Mouse (Mus musculus) CH12.LX (cell line): ENCODE results near the gene Ccdc81. TPM values are rescaled to one million over a fixed set of nuclear protein-coding genes. Genes with fewer than 3 reads are reported as not detected.

Source experiments
- DNase-seq: peaks from one replicate; pipeline ENCODE4 v3.0.0-alpha.2; 2013; ENCODE audit errors: extremely low read depth
- H3K27ac ChIP-seq: 2 replicates; pipeline ENCODE4 v1.5.1; 2012; ENCODE audit warnings: low read depth, mild to moderate bottlenecking, control low read depth, moderate library complexity; ENCODE audit not compliant: insufficient read depth
- H3K27me3 ChIP-seq: replicated peaks from 2 replicates; pipeline ENCODE3; 2012; ENCODE audit warnings: inconsistent platforms
- H3K36me3 ChIP-seq, 2 experiments: replicated peaks in 1 of 2; 2 replicates each; pipeline versions ENCODE3 to v1.6.1; 2012; ENCODE audit warnings: inconsistent platforms in 1 of 2, low read length in 1 of 2, mild to moderate bottlenecking in 1 of 2, mixed read lengths in 1 of 2, moderate library complexity in 1 of 2; ENCODE audit not compliant: control insufficient read depth in 1 of 2, insufficient read depth in 1 of 2
- H3K4me1 ChIP-seq, 2 experiments: 2 replicates each; pipeline ENCODE4 v1.6.1; 2012; ENCODE audit warnings: inconsistent platforms in 1 of 2, moderate library complexity in 1 of 2; ENCODE audit not compliant: insufficient read depth in 2 of 2, control insufficient read depth in 1 of 2
- H3K4me2 ChIP-seq: 2 replicates; pipeline ENCODE4 v1.6.1; 2012; ENCODE audit warnings: low read depth, mild to moderate bottlenecking, control low read depth; ENCODE audit not compliant: poor library complexity, insufficient read depth, severe bottlenecking
- H3K4me3 ChIP-seq, 3 experiments: fragments of 150-350 bp in 1 of 3; sonication (generic) in 1 of 3; replicated peaks in 1 of 3; 2 replicates each; pipeline versions ENCODE3 to v1.5.1; 2011 to 2012; ENCODE audit warnings: low read depth in 2 of 3, low read length in 2 of 3, mild to moderate bottlenecking in 2 of 3, moderate library complexity in 2 of 3, control low read depth in 1 of 3, improper control_type of control experiment in 1 of 3, inconsistent platforms in 1 of 3, mixed read lengths in 1 of 3; ENCODE audit not compliant: poor library complexity in 1 of 3
- H3K79me2 ChIP-seq: replicated peaks from 2 replicates; pipeline ENCODE4 v1.6.1; 2012; ENCODE audit warnings: mild to moderate bottlenecking, moderate library complexity; ENCODE audit not compliant: control insufficient read depth, poor library complexity, insufficient read depth, severe bottlenecking; ENCODE audit errors: extremely low read depth
- H3K9ac ChIP-seq: 2 replicates; pipeline ENCODE4 v1.6.1; 2012; ENCODE audit warnings: low read depth, mild to moderate bottlenecking, control low read depth, moderate library complexity; ENCODE audit not compliant: insufficient read depth
- H3K9me3 ChIP-seq: replicated peaks from 2 replicates; pipeline ENCODE3; 2012; ENCODE audit warnings: low read length, inconsistent platforms, mixed read lengths
- BHLHE40 ChIP-seq: IDR thresholded peaks from 2 replicates; pipeline ENCODE4 v1.6.1; 2011; ENCODE audit warnings: mild to moderate bottlenecking, low read depth, low read length, improper control_type of control experiment
- CHD1 ChIP-seq: IDR thresholded peaks from 2 replicates; pipeline ENCODE4 v1.6.1; 2012; ENCODE audit warnings: low read depth, low read length, improper control_type of control experiment, inconsistent platforms
- CHD2 ChIP-seq: IDR thresholded peaks from 2 replicates; pipeline ENCODE4 v1.6.1; 2011; ENCODE audit warnings: low read length, improper control_type of control experiment
- E2F4 ChIP-seq: IDR thresholded peaks from 2 replicates; pipeline ENCODE4 v1.6.1; 2011; ENCODE audit warnings: low read depth, low read length, improper control_type of control experiment; ENCODE audit not compliant: insufficient replicate concordance
- EP300 ChIP-seq: IDR thresholded peaks from 2 replicates; pipeline ENCODE4 v1.6.1; 2011; ENCODE audit warnings: low read length, improper control_type of control experiment
- ETS1 ChIP-seq: conservative IDR thresholded peaks from 2 replicates; pipeline ENCODE4 v1.6.1; 2012; ENCODE audit warnings: low read depth, mild to moderate bottlenecking, inconsistent platforms, low read length, improper control_type of control experiment, moderate library complexity
- GABPA ChIP-seq: IDR thresholded peaks from 2 replicates; pipeline ENCODE4 v1.6.1; 2012; ENCODE audit warnings: low read depth, low read length, improper control_type of control experiment, inconsistent platforms; ENCODE audit not compliant: insufficient replicate concordance
- IRF4 ChIP-seq: IDR thresholded peaks from 2 replicates; pipeline ENCODE4 v1.6.1; 2014; ENCODE audit warnings: low read depth, mild to moderate bottlenecking, inconsistent platforms, low read length, improper control_type of control experiment
- JUN ChIP-seq: IDR thresholded peaks from 2 replicates; pipeline ENCODE4 v1.6.1; 2011; ENCODE audit warnings: low read depth, mild to moderate bottlenecking, low read length, improper control_type of control experiment, moderate library complexity; ENCODE audit not compliant: insufficient read depth
- JUND ChIP-seq: conservative IDR thresholded peaks from 2 replicates; pipeline ENCODE4 v1.6.1; 2011; ENCODE audit warnings: low read depth, low read length, improper control_type of control experiment
- KAT2A ChIP-seq: IDR thresholded peaks from 2 replicates; pipeline ENCODE4 v1.6.1; 2012; ENCODE audit warnings: low read length, improper control_type of control experiment, inconsistent platforms; ENCODE audit not compliant: insufficient replicate concordance
- MAFK ChIP-seq: IDR thresholded peaks from 2 replicates; pipeline ENCODE4 v1.6.1; 2011; ENCODE audit warnings: low read length, improper control_type of control experiment; ENCODE audit not compliant: insufficient replicate concordance
- MAZ ChIP-seq: IDR thresholded peaks from 2 replicates; pipeline ENCODE4 v1.6.1; 2012; ENCODE audit warnings: low read depth, mild to moderate bottlenecking, inconsistent platforms, low read length, improper control_type of control experiment, moderate library complexity
- MEF2A ChIP-seq: IDR thresholded peaks from 2 replicates; pipeline ENCODE4 v1.6.1; 2014; ENCODE audit warnings: low read depth, mild to moderate bottlenecking, inconsistent platforms, low read length, improper control_type of control experiment, borderline replicate concordance
- MYC ChIP-seq: IDR thresholded peaks from 2 replicates; pipeline ENCODE4 v1.6.1; 2011; ENCODE audit warnings: low read depth, mild to moderate bottlenecking, improper control_type of control experiment, low read length
- NELFE ChIP-seq: IDR thresholded peaks from 2 replicates; pipeline ENCODE4 v1.6.1; 2011; ENCODE audit warnings: low read depth, low read length, improper control_type of control experiment
- PAX5 ChIP-seq: IDR thresholded peaks from 2 replicates; pipeline ENCODE4 v1.6.1; 2012; ENCODE audit warnings: low read length, inconsistent platforms, mixed read lengths
- POLR2AphosphoS2 ChIP-seq: IDR thresholded peaks from 2 replicates; pipeline ENCODE4 v1.6.1; 2011; ENCODE audit warnings: low read depth, low read length, improper control_type of control experiment
- RCOR1 ChIP-seq: conservative IDR thresholded peaks from 2 replicates; pipeline ENCODE4 v1.6.1; 2012; ENCODE audit warnings: low read depth, mild to moderate bottlenecking, inconsistent platforms, low read length, improper control_type of control experiment
- SIN3A ChIP-seq: IDR thresholded peaks from 2 replicates; pipeline ENCODE4 v1.6.1; 2012; ENCODE audit warnings: low read length, improper control_type of control experiment, inconsistent platforms
- SMC3 ChIP-seq: IDR thresholded peaks from 2 replicates; pipeline ENCODE4 v1.6.1; 2011; ENCODE audit warnings: low read depth, low read length, improper control_type of control experiment
- TBP ChIP-seq: conservative IDR thresholded peaks from 2 replicates; pipeline ENCODE4 v1.6.1; 2011; ENCODE audit warnings: low read depth, low read length, improper control_type of control experiment
- ZC3H11A ChIP-seq: IDR thresholded peaks from 2 replicates; pipeline ENCODE4 v1.6.1; 2012; ENCODE audit warnings: low read depth, mild to moderate bottlenecking, inconsistent platforms, low read length, improper control_type of control experiment
- ZKSCAN1 ChIP-seq: IDR thresholded peaks from 2 replicates; pipeline ENCODE4 v1.6.1; 2012; ENCODE audit warnings: low read depth, inconsistent platforms, low read length, improper control_type of control experiment, borderline replicate concordance
- ZNF384 ChIP-seq: IDR thresholded peaks from 2 replicates; pipeline ENCODE4 v1.6.1; 2012; ENCODE audit warnings: low read depth, low read length, improper control_type of control experiment, inconsistent platforms
- dilution Hi-C: fragments of 300-500 bp; cut with MboI; formaldehyde crosslinking; loops from 2 replicates; pipeline ENCODE4 v1.14.3; 2020; ENCODE audit warnings: low sequenced_read_pairs; ENCODE audit not compliant: extremely low pct_unique_long_range_greater_than_20kb, extremely low pct_ligation_motif_present
- in situ Hi-C: fragments of 300-500 bp; cut with MboI; formaldehyde crosslinking; loops from 3 replicates; pipeline ENCODE4 v1.14.3; 2019; ENCODE audit warnings: low sequenced_read_pairs, low pct_ligation_motif_present, low pct_unique_long_range_greater_than_20kb, mixed read lengths
- polyA plus RNA-seq: library from polyadenylated mRNA; unstranded; fragments of >175 nt; gene quantifications from 2 replicates; pipeline ENCODE4 v1.2.1, GENCODE M21; 2012; ENCODE audit warnings: low read depth; ENCODE audit not compliant: insufficient read length
- total RNA-seq, 2 experiments: library from RNA; depleted of rRNA; stranded (reverse); fragments of 300-350 nt in 1 of 2; fragments of >200 nt in 1 of 2; gene quantifications; 2 replicates each; pipeline ENCODE4 v1.2.3; 2012 to 2014

The Ccdc81 gene
- total and polyA plus RNA-seq, 3 experiments: not detected

GRCm38 (mm10) chr7:89923441-89924180, 20.2 kb upstream of the Ccdc81 start:
- Histone ChIP-seq H3K9ac (no peak overlapping the region), H3K4me3 (no peak overlapping the region), H3K4me1 (no peaks in the 10 kb centered on the region), H3K4me2 (no peak overlapping the region), H3K79me2 (no peaks in the 10 kb centered on the region), H3K36me3 (peaks cover 8 to 33% of the 10 kb centered on the region in 2 experiments), H3K27me3 (no peaks in the 10 kb centered on the region), H3K9me3 (no peaks in the 10 kb centered on the region), H3K27ac (no peak overlapping the region)
- TF ChIP-seq ZKSCAN1 (no peak), SIN3A (no peak), MAZ (no peak), RCOR1 (no peak), TBP (no peak), NELFE (no peak), JUND (no peak), SMC3 (no peak), CHD1 (no peak), IRF4 (no peak), E2F4 (no peak), ZNF384 (no peak)
- DNase-seq: no peak
- in situ Hi-C loops (no loop called here), dilution Hi-C loops (no loop called here)

GRCm38 (mm10) chr7:89917776-89918175, 14.3 kb upstream of the Ccdc81 start:
- H3K36me3 ChIP-seq: peaks cover 5 to 27% of the 10 kb centered on the region in 2 experiments
- TF ChIP-seq PAX5 (no peak), MAFK (no peak), EP300 (no peak), ETS1 (no peak), BHLHE40 (no peak), IRF4 (no peak), SIN3A (no peak), CHD2 (no peak), KAT2A (no peak), TBP (no peak), MEF2A (no peak), MYC (no peak), JUN (no peak), ZC3H11A (no peak), GABPA (no peak), ZNF384 (no peak), POLR2AphosphoS2 (no peak), E2F4 (no peak)
- TF ChIP-seq, all 38 proteins: peak for 0
- no peak overlapping the region for H3K9ac ChIP-seq
- in situ Hi-C loops (no loop called here), dilution Hi-C loops (no loop called here)
- H3K79me2 ChIP-seq: no peaks in the 10 kb centered on the region
- no peak overlapping the region for H3K4me2 ChIP-seq
- no peak for DNase-seq
- H3K4me3 ChIP-seq: no peak overlapping the region
- no peaks in the 10 kb centered on the region for H3K27me3 ChIP-seq
- H3K27ac ChIP-seq: no peak overlapping the region
- no peaks in the 10 kb centered on the region for H3K4me1 ChIP-seq
- H3K9me3 ChIP-seq: no peaks in the 10 kb centered on the region
